Mouse (Mus musculus) hindbrain, embryonic 14.5 days (tissue): Measurements from ENCODE around the gene Atp6v1b1. TPM values are rescaled to one million over a fixed set of nuclear protein-coding genes. Genes with fewer than 3 reads are reported as not detected.

Experiments
- ATAC-seq: fragments of 200-750 bp; cut with Nextera tagmentation; 2 replicates; pipeline ENCODE4 v1.8.0; 2017; ENCODE audit warnings: moderate number of reproducible peaks, mild to moderate bottlenecking, moderate TSS enrichment, moderate library complexity; ENCODE audit not compliant: low FRiP score
- DNase-seq: peaks from one replicate; pipeline ENCODE4 v3.0.0-alpha.2; 2015; ENCODE audit warnings: low spot score
- H3K27ac ChIP-seq: fragments of 300-500 bp; sonication (generic); 2 replicates; pipeline ENCODE4 v1.5.1; 2014; ENCODE audit warnings: mild to moderate bottlenecking, moderate library complexity
- H3K27me3 ChIP-seq: fragments of 300-500 bp; sonication (generic); 2 replicates; pipeline ENCODE4 v1.6.1; 2014; ENCODE audit warnings: mild to moderate bottlenecking, low read length, mixed read lengths; ENCODE audit not compliant: control insufficient read depth, insufficient read depth
- H3K36me3 ChIP-seq: fragments of 300-500 bp; sonication (generic); replicated peaks from 2 replicates; pipeline ENCODE4 v1.6.1; 2014; ENCODE audit not compliant: control insufficient read depth, insufficient read depth
- H3K4me1 ChIP-seq: fragments of 300-500 bp; sonication (generic); replicated peaks from 2 replicates; pipeline ENCODE4 v1.6.1; 2014; ENCODE audit warnings: antibody characterized with exemption, low read length, mixed read lengths; ENCODE audit not compliant: control insufficient read depth, insufficient read depth
- H3K4me2 ChIP-seq: fragments of 300-500 bp; sonication (generic); replicated peaks from 2 replicates; pipeline ENCODE4 v1.6.1; 2014; ENCODE audit warnings: mild to moderate bottlenecking, moderate library complexity
- H3K4me3 ChIP-seq: fragments of 300-500 bp; sonication (generic); replicated peaks from 2 replicates; pipeline ENCODE4 v1.5.1; 2014; ENCODE audit warnings: mild to moderate bottlenecking, low read length
- H3K9ac ChIP-seq: fragments of 300-500 bp; sonication (generic); 2 replicates; pipeline ENCODE4 v1.6.1; 2014
- H3K9me3 ChIP-seq: fragments of 300-500 bp; sonication (generic); 2 replicates; pipeline ENCODE4 v1.6.1; 2016; ENCODE audit warnings: low read length; ENCODE audit not compliant: control insufficient read depth
- WGBS: fragments of 180-500 bp; shearing (Covaris S2); extraction: QIAGEN DNeasy Blood & Tissue Kit; methylation state at CpG from one replicate; pipeline ENCODE4 v1.1.7; 2014; 5-methylcytosine and 5-hydroxymethylcytosine counted together
- polyA plus RNA-seq: library from polyadenylated mRNA; unstranded; fragments of >200 nt; fragmentation: Nextera tagmentation; extraction: Ambion mirVana; gene quantifications from 2 replicates; pipeline ENCODE4 v1.2.1, GENCODE M21; 2014

Atp6v1b1 gene
- polyA plus RNA-seq, 1 experiment from 2014 or later = not detected

DNA sequence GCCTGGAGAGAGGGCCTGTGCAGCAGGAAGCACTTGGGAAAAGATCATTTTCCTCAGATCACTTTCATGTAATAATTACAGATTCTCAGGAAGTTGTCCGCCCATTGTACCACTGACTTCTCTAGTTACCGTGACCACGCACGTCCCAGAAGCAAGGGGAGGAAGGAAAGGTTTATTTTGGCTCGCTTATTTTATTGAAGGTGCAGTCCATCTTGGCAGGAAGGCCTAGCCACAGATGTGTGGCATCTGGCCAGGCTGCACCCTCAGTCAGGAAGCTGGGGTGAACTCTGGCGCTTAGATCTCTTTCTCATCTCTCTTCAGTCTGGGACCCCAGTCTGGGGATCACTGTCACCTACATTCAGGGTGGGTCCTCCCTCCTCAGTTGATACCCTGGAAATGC, 4.2 kb upstream of the Atp6v1b1 start:
- ATAC-seq (no peak), DNase-seq (no peak)
- 0 out of 2 replicates have a peak, but pooled peaks cover 4% of the 10 kb centered on the region for H3K9me3 ChIP-seq
- H3K4me3 ChIP-seq = no peak overlapping the region
- H3K9ac ChIP-seq = no peak overlapping the region
- H3K4me2 ChIP-seq = no peak overlapping the region
- no peaks in the 10 kb centered on the region; the same call in 1 of the 2 replicates for H3K27me3 ChIP-seq
- H3K36me3 ChIP-seq = no peaks in the 10 kb centered on the region
- H3K4me1 ChIP-seq = no peaks in the 10 kb centered on the region
- H3K27ac ChIP-seq = no peak overlapping the region
- 94% methylated on average over 6 of the region's 6 CpGs for WGBS

DNA sequence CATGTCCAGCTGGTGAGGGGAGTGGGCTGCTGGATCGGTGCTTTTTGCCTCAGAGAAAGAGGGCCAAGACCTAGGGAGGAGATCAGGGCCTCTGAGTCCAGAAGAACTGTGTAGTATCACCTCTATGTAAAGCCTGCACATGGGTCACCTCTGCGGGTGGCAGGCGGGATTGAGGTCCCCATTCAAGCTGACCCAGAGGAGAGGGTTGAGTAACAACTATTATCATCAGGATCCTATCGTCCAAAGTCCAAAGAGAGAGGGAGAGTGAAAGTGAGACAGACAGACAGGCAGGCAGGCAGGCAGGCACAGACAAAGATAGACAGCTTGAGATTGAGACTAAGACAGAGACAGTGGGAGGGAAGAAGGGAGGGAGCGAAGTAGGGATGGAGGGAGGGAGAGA, 422 bp downstream of the Atp6v1b1 start:
- Histone ChIP-seq H3K4me1 (no peaks in the 10 kb centered on the region), H3K27me3 (no peaks in the 10 kb centered on the region), H3K9me3 (no peaks in the 10 kb centered on the region), H3K9ac (no peak overlapping the region), H3K27ac (no peak overlapping the region), H3K4me2 (no peak overlapping the region), H3K4me3 (no peak overlapping the region), H3K36me3 (no peaks in the 10 kb centered on the region)
- ATAC-seq (no peak), DNase-seq (no peak)
- WGBS = 63% methylated on average over 5 of the region's 5 CpGs

DNA sequence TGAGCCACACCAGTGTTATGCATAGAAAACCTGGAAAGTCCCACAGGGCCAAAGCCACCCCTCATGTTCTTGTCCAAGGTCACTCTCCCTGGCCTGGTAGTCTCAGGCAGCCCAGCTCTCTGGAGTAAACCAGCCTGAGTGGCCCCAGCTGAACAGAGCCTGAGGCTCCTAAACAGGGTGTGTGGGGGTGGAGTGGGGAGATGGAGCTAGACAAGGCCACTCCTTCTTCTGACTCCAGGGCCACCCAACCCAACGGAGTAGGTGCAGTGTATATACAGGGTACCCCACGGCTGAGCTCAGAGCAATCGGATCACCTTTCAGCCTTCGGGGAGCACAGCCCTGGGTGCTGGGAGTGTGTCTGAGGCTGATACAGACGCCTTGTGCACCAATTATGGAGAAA, 1.3 kb downstream of the Atp6v1b1 start:
- Histone ChIP-seq H3K9ac (no peak overlapping the region), H3K4me3 (no peak overlapping the region), H3K4me2 (no peak overlapping the region), H3K4me1 (no peaks in the 10 kb centered on the region), H3K9me3 (no peaks in the 10 kb centered on the region), H3K27ac (no peak overlapping the region), H3K27me3 (no peaks in the 10 kb centered on the region), H3K36me3 (no peaks in the 10 kb centered on the region)
- DNase-seq (no peak), ATAC-seq (no peak)
- WGBS = 76% methylated on average over 5 of the region's 5 CpGs

DNA sequence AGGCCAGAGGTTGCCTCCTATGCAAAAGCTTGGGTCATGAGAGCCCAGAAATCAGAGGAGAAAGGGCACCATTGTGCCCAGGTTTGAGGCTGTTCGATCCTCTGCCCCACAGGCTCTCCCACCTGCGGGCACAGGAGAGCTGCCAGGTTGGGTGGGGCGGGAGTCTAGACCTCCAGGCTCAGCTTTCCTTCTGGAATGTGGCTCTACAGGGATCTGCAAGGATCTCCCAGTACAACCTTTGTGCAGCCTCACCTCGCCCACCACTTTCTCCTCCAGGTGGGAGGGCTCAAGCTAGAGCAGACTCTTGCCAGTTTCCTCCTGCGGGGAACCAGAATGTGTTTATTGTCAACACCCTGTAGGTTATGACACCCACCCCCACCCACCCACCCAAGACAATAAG, 1.8 kb downstream of the Atp6v1b1 start:
- Histone ChIP-seq H3K27ac (no peak overlapping the region), H3K27me3 (no peaks in the 10 kb centered on the region), H3K9me3 (no peaks in the 10 kb centered on the region), H3K9ac (no peak overlapping the region), H3K4me2 (no peak overlapping the region), H3K4me3 (no peak overlapping the region), H3K4me1 (no peaks in the 10 kb centered on the region), H3K36me3 (no peaks in the 10 kb centered on the region)
- ATAC-seq = no peak
- 77% methylated on average over 5 of the region's 5 CpGs for WGBS
- DNase-seq = no peak

DNA sequence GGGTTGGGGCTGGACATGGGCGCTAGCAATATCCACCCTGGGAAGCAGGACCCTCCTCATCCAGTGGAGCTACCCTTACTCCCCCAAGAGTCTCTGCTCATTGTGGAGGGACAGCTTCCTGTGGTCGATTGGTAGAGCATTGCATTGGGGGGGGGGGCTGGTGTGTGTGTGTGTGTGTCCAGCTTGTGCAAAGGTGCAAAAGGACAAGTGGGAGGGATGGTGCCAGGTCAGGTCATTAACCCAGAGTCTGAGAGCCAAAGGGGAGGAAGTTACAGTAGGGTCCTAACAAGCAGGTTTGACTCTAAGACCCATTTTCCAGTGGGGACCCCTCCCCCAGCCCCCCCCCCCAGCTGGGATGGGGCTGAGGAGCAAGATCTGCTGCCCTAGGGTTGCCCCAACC, 2.7 kb downstream of the Atp6v1b1 start:
- Histone ChIP-seq H3K27ac (no peak overlapping the region), H3K4me3 (no peak overlapping the region), H3K36me3 (no peaks in the 10 kb centered on the region), H3K4me2 (no peak overlapping the region), H3K9me3 (no peaks in the 10 kb centered on the region), H3K27me3 (no peaks in the 10 kb centered on the region), H3K4me1 (no peaks in the 10 kb centered on the region), H3K9ac (no peak overlapping the region)
- ATAC-seq (no peak), DNase-seq (no peak)
- 41% methylated on average over 2 of the region's 2 CpGs for WGBS

DNA sequence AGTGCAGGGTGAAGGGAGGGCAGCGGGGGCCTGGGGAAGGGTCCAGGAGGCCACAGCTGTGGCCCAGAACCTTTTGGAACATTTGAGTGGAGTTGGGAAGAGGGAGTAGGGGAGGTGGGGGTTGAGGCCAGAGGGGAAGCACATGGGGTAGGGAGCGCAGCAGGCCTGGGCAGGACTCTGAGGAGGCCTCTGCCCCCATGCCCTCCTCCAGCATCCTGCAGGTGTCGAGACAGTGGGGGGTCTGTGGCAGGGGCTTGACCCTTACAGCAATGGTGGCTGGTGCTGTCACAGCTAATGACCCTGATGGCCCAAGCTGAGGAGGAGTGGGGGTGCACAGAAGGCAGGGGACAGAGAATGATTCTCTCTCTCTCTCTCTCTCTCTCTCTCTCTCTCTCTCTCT, 6.5 kb downstream of the Atp6v1b1 start:
- DNase-seq (no peak), ATAC-seq (no peak)
- Histone ChIP-seq H3K36me3 (no peaks in the 10 kb centered on the region), H3K27me3 (peaks cover 13% of the 10 kb centered on the region; the same call in 1 of the 2 replicates), H3K9me3 (no peaks in the 10 kb centered on the region), H3K4me1 (no peaks in the 10 kb centered on the region), H3K9ac (no peak overlapping the region), H3K4me3 (no peak overlapping the region), H3K4me2 (no peak overlapping the region), H3K27ac (no peak overlapping the region)
- WGBS = 40% methylated on average over 3 of the region's 3 CpGs

DNA sequence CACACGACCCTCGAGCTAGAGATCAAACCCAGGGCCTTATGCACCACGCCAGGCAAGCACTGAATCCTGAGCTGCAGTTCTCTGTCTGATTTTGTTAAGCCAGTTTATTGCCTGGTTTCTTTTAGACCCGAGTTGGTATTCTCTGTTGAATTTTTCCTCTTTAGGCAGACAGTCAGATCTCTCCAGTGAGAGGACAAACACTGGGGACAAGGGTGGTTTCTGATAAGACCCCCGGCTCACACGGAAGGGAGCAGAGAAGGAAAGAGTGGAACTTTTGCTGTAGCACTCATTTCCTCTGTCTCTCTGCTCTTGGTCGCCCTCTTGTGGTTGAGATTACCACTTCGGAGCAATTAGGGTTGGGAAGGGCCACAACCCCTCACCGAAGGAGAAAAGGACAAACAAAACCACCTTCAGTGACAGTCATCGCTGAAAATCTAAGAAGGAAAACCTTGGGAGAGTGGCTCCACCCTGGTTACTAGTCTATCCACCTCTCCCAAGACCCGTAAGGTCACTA, 7.4 kb downstream of the Atp6v1b1 start:
- Histone ChIP-seq H3K27me3 (peaks cover 13% of the 10 kb centered on the region; the same call in 1 of the 2 replicates), H3K9me3 (no peaks in the 10 kb centered on the region), H3K4me3 (no peak overlapping the region), H3K27ac (no peak overlapping the region), H3K36me3 (no peaks in the 10 kb centered on the region), H3K4me1 (no peaks in the 10 kb centered on the region), H3K9ac (no peak overlapping the region), H3K4me2 (no peak overlapping the region)
- WGBS = 10% methylated on average over 11 of the region's 11 CpGs
- ATAC-seq (no peak), DNase-seq (peak; percentile 73)

DNA sequence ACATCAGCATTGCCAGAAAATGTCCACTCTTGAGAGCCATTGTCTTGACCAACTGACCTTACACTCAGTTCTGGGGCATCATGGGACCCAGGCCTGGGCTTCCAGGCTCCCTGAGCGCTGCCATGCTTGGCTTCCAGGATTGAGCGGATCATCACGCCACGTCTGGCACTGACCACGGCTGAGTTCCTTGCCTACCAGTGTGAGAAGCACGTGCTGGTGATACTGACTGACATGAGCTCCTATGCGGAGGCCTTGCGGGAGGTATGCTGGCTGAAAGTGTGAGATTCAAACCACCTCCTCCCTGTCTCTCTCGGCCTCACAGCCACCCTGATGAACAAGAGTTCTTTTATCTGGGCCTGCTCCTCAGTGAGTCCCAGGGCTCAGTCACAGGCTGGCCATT, 13.3 kb downstream of the Atp6v1b1 start:
- DNase-seq (no peak), ATAC-seq (no peak)
- Histone ChIP-seq H3K4me1 (no peaks in the 10 kb centered on the region), H3K27me3 (peaks cover 46% of the 10 kb centered on the region), H3K27ac (no peak overlapping the region), H3K36me3 (no peaks in the 10 kb centered on the region), H3K9ac (no peak overlapping the region), H3K4me2 (no peak overlapping the region), H3K9me3 (no peaks in the 10 kb centered on the region), H3K4me3 (no peak overlapping the region)
- 82% methylated on average over 9 of the region's 9 CpGs for WGBS

DNA sequence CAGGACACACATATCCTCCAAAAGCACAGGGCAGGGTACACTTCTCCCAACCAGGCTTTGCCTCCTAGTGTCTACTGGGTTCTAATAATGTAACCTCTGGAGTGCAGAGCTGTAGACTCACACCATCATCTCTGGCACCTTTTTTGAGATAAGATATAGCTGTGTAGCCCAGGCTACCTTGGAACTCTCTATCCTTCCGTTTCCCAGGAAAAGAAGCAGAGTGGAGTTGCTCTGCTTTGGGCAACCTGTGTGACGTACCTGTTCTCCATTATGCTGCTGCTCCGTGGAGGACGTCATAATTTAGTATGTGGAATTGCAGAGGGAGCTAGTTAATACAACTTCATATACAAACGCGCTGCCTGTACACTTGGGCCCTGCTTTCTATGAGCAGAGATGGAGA, 19.6 kb downstream of the Atp6v1b1 start, which contains the start of gene Ankrd53:
TSS of gene Ankrd53 (plus strand) at position 301 of the 400 bp plus-strand sequence.
- H3K9ac ChIP-seq = no peak within 1 kb of the TSS
- no peaks in the 10 kb centered on the region for H3K36me3 ChIP-seq
- ATAC-seq (no peak), DNase-seq (no peak)
- no peaks in the 10 kb centered on the region for H3K9me3 ChIP-seq
- WGBS = 27% methylated on average over 6 of the region's 6 CpGs
- H3K27me3 ChIP-seq = peaks cover 66% of the 10 kb centered on the region
- peak within 1 kb of the TSS; percentile 16 for H3K4me3 ChIP-seq
- no peaks in the 10 kb centered on the region; the same call in 1 of the 2 replicates for H3K4me1 ChIP-seq
- H3K4me2 ChIP-seq = peak within 1 kb of the TSS; percentile 39
- H3K27ac ChIP-seq = no peak within 1 kb of the TSS
